Comparison of ENCODE assay signal across 19 mouse cellular contexts in genomic region chr4:110165217-110165616, GRCm38 (mm10).
A peak's percentile ranks its signal among the peaks of the same experiment; 100 is the strongest.
DNase-seq lines count a peak whose midpoint lies in the region; ATAC-seq and TF ChIP-seq lines count a peak whose summit lies in the region.
"Had no signal": no experiment of that assay in that cellular context is flagged by ENCODE, and none has a peak within 500 bp of the region (broad histone marks: within the 10 kb centered on the region; RNA-seq: fewer than 3 reads in every experiment).

No protein-coding gene starts in this region.

- intact Hi-C loops in left cerebral cortex, postnatal 4 days (cut with DNase I): no loop called here

- H3K9ac ChIP-seq in liver, embryonic 11.5 days (ENCODE audit: low read depth, low read length): no peak overlapping the region
- no peak overlapping the region for H3K9ac ChIP-seq in hindbrain, postnatal 0 days (replicated peaks; ENCODE audit: low read length)
- no peak overlapping the region for H3K9ac ChIP-seq in forebrain, embryonic 12.5 days
- H3K9ac ChIP-seq: limb, embryonic 13.5 days; midbrain, embryonic 12.5 days had no signal

- H3K4me3 ChIP-seq in liver, embryonic 11.5 days (ENCODE audit: low read depth, low read length): no peak overlapping the region
- H3K4me3 ChIP-seq in hindbrain, postnatal 0 days (ENCODE audit: low read length): no peak overlapping the region
- H3K4me3 ChIP-seq in forebrain, embryonic 12.5 days (replicated peaks): no peak overlapping the region
- H3K4me3 ChIP-seq: limb, embryonic 13.5 days; midbrain, embryonic 12.5 days; myocyte had no signal

- H3K27ac ChIP-seq in liver, embryonic 11.5 days (ENCODE audit: low read depth, low read length): no peak overlapping the region
- no peak overlapping the region for H3K27ac ChIP-seq in hindbrain, postnatal 0 days
- no peak overlapping the region for H3K27ac ChIP-seq in forebrain, embryonic 12.5 days
- H3K27ac ChIP-seq: limb, embryonic 13.5 days; midbrain, embryonic 12.5 days had no signal

- no peak for TF ChIP-seq CTCF in hindbrain, postnatal 0 days (IDR thresholded peaks at IDR 0.05; ENCODE audit: low read depth)

- ATAC-seq in frontal cortex, adult (ENCODE audit: low TSS enrichment): peak; percentile 91
- ATAC-seq in liver, embryonic 11.5 days (replicated peaks; ENCODE audit: low FRiP score): no peak
- ATAC-seq in hindbrain, postnatal 0 days: no peak
- ATAC-seq in forebrain, embryonic 12.5 days (ENCODE audit: low FRiP score): no peak
- ATAC-seq: hindbrain, embryonic 16.5 days had no signal

- DNase-seq in NIH3T3 (ENCODE audit: low read depth): peak; percentile 34
- DNase-seq in left cerebral cortex, adult 11 months (ENCODE audit: low spot score): peak; percentile 29
- DNase-seq in left cerebral cortex, postnatal 4 days: peak; percentile 12
- DNase-seq in kidney, adult 18-20 months: no peak
- no peak for DNase-seq in liver, embryonic 11.5 days (ENCODE audit: low spot score)
- no peak for DNase-seq in hindbrain, postnatal 0 days (ENCODE audit: low spot score)
- DNase-seq: adrenal gland, postnatal 10 days; cerebellum, adult 8-10 months; heart, postnatal 14 days; kidney, adult 9 months; lung, postnatal 4 days; retina, postnatal 1 day; thymus, adult 18-20 months had no signal

- no peaks in the 10 kb centered on the region for H3K9me3 ChIP-seq in liver, embryonic 11.5 days (ENCODE audit: control insufficient read depth, low read length)
- no peaks in the 10 kb centered on the region for H3K9me3 ChIP-seq in hindbrain, postnatal 0 days (ENCODE audit: low read length)
- no peaks in the 10 kb centered on the region for H3K9me3 ChIP-seq in forebrain, embryonic 12.5 days
- H3K9me3 ChIP-seq: limb, embryonic 13.5 days; midbrain, embryonic 12.5 days had no signal

- no peak overlapping the region for H3K4me2 ChIP-seq in liver, embryonic 11.5 days
- no peak overlapping the region for H3K4me2 ChIP-seq in hindbrain, postnatal 0 days (ENCODE audit: low read depth, low read length)
- H3K4me2 ChIP-seq in forebrain, embryonic 12.5 days: no peak overlapping the region
- H3K4me2 ChIP-seq: limb, embryonic 13.5 days; midbrain, embryonic 12.5 days had no signal

- no peaks in the 10 kb centered on the region for H3K4me1 ChIP-seq in liver, embryonic 11.5 days (replicated peaks; ENCODE audit: control insufficient read depth, insufficient read depth, low read length)
- H3K4me1 ChIP-seq in hindbrain, postnatal 0 days (ENCODE audit: insufficient read depth, low read length): no peaks in the 10 kb centered on the region
- no peaks in the 10 kb centered on the region for H3K4me1 ChIP-seq in forebrain, embryonic 12.5 days
- H3K4me1 ChIP-seq: limb, embryonic 13.5 days; midbrain, embryonic 12.5 days had no signal

- no peaks in the 10 kb centered on the region for H3K27me3 ChIP-seq in liver, embryonic 11.5 days (replicated peaks; ENCODE audit: control insufficient read depth, insufficient read depth, low read length)
- H3K27me3 ChIP-seq in hindbrain, postnatal 0 days (ENCODE audit: insufficient read depth, low read length): no peaks in the 10 kb centered on the region
- no peaks in the 10 kb centered on the region for H3K27me3 ChIP-seq in forebrain, embryonic 12.5 days
- H3K27me3 ChIP-seq: limb, embryonic 13.5 days; midbrain, embryonic 12.5 days had no signal

- 70% methylated on average over 5 of the region's 5 CpGs for WGBS in liver, embryonic 11.5 days
- WGBS in hindbrain, postnatal 0 days: 60% methylated on average over 5 of the region's 5 CpGs
- WGBS in forebrain, embryonic 12.5 days: 85% methylated on average over 5 of the region's 5 CpGs

- no peaks in the 10 kb centered on the region for H3K36me3 ChIP-seq in liver, embryonic 11.5 days (ENCODE audit: control insufficient read depth, insufficient read depth, low read length)
- H3K36me3 ChIP-seq in hindbrain, postnatal 0 days (ENCODE audit: insufficient read depth, low read length): no peaks in the 10 kb centered on the region
- no peaks in the 10 kb centered on the region for H3K36me3 ChIP-seq in forebrain, embryonic 12.5 days (replicated peaks)
- H3K36me3 ChIP-seq: limb, embryonic 13.5 days; midbrain, embryonic 12.5 days had no signal

Comparison
In these comparisons a context has a peak if more than half of its experiments do, and no peak if none do; other contexts are left out.
1. DNase-seq: peak in NIH3T3 (single experiment), left cerebral cortex, adult 11 months (single experiment) and left cerebral cortex, postnatal 4 days (single experiment); none in kidney, adult 18-20 months (single experiment), liver, embryonic 11.5 days (single experiment) and hindbrain, postnatal 0 days (single experiment).